Mouse (Mus musculus) cortical plate, adult 2 months (tissue): ENCODE measurements around the gene Gm10073.

Source experiments
- CTCF ChIP-seq: fragments of 200-500 bp; IDR thresholded peaks from 2 replicates; pipeline ENCODE4 v1.5.1; 2011; ENCODE audit warnings: mild to moderate bottlenecking, control low read depth, low read length; ENCODE audit not compliant: insufficient read depth; ENCODE audit errors: extremely low read depth
- POLR2A ChIP-seq: fragments of 200-500 bp; IDR thresholded peaks from 2 replicates; pipeline ENCODE4 v1.6.1; 2011; ENCODE audit warnings: mild to moderate bottlenecking, low read length, control low read depth; ENCODE audit not compliant: insufficient read depth; ENCODE audit errors: extremely low read depth

- TF ChIP-seq POLR2A (no peak), CTCF (no peak)
Measured at GRCm38 (mm10) chr8:106606601-106607145, 33.4 kb upstream of the Gm10073 start.
